Mouse (Mus musculus) bone marrow macrophage, adult 2 months (primary cell): ENCODE results near the gene Ttyh2.

Source experiments
- CTCF ChIP-seq: IDR thresholded peaks from 2 replicates; pipeline ENCODE4 v1.5.1; 2012; ENCODE audit warnings: low read depth, mild to moderate bottlenecking, low read length, moderate library complexity
- POLR2A ChIP-seq: IDR thresholded peaks from 2 replicates; pipeline ENCODE4 v1.6.1; 2012; ENCODE audit warnings: mild to moderate bottlenecking, low read depth, low read length, borderline replicate concordance

DNA sequence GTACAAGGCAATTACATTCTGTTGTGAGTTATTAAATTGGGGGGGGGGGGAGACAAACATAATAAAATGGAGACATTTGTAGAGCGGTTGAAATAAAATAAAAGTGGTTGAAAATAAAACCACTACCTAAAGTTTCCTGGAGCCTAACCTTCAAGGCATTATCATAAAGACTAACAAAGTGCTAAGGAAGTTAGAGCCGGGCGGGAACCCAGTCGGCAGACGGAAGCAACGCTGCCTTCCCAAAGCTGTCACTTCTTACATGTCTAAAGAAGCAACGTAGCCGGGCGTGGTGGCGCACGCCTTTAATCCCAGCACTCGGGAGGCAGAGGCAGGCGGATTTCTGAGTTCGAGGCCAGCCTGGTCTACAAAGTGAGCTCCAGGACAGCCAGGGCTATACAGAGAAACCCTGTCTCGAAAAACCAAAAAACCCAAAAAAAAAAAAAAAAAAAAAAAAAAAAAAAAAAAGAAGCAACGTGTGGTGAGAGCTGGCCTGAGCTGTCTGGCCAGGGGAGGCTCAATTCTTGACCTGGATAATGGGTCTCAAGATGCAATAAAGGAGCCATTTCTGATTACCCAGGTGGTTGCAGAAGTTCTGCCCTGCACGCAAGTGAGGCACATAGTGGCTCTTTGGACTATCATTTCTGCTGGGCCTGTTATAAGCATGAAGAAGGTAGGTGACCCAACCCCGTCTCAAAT is 7.8 kb upstream of the Ttyh2 start:
- TF ChIP-seq CTCF (no peak), POLR2A (no peak)
